Mouse (Mus musculus) urinary bladder, postnatal 10 days (tissue): ENCODE data around the gene Dusp15.

ENCODE experiments used
- DNase-seq: peaks from one replicate; pipeline ENCODE4 v3.0.0; 2022; ENCODE audit warnings: low spot score

Dusp15 gene

GRCm38 (mm10) chr2:152906274-152907037 lies 45.0 kb downstream of the Dusp15 start:
- DNase-seq: no peak

GRCm38 (mm10) chr2:152905036-152905829 lies 46.3 kb downstream of the Dusp15 start:
- no peak for DNase-seq

GRCm38 (mm10) chr2:152904127-152904643 lies 47.3 kb downstream of the Dusp15 start:
- no peak for DNase-seq

- DNase-seq: no peak
Measured at GRCm38 (mm10) chr2:152903586-152903985, 47.9 kb downstream of the Dusp15 start.

GRCm38 (mm10) chr2:152902658-152903057 lies 48.8 kb downstream of the Dusp15 start:
- DNase-seq: no peak

- no peak for DNase-seq
Measured at GRCm38 (mm10) chr2:152901296-152901695, 50.2 kb downstream of the Dusp15 start.

GRCm38 (mm10) chr2:152899011-152899410 lies 52.5 kb downstream of the Dusp15 start:
- DNase-seq: no peak

GRCm38 (mm10) chr2:152896926-152897325 lies 54.6 kb downstream of the Dusp15 start:
- DNase-seq: no peak

- DNase-seq: no peak
Measured at GRCm38 (mm10) chr2:152895834-152896233, 55.7 kb downstream of the Dusp15 start.
